Mouse (Mus musculus): Measurements from ENCODE around the gene Comtd1. TPM values are rescaled to one million over a fixed set of nuclear protein-coding genes. Genes with fewer than 3 reads are reported as not detected.

Comtd1 gene
- polyA plus RNA-seq (2015; fragmentation: Nextera tagmentation; extraction: Ambion mirVana), result 34.8 and 35.3 TPM in 2 replicates

GRCm38 (mm10) chr14:21848166-21849154 is at the start of gene Comtd1:
Gene Comtd1 (minus strand): TSS chr14:21848977.

GRCm38 (mm10) chr14:21824938-21825337 is 23.8 kb downstream of the Comtd1 start, which contains the start of gene Vdac2:
Gene Vdac2 (plus strand): TSS chr14:21825238.

Other genes starting within 250 kb of the Comtd1 start
- not detected in 2 replicates for gene Dupd1, start 134.4 kb downstream of the Comtd1 start, polyA plus RNA-seq (2015; fragmentation: Nextera tagmentation; extraction: Ambion mirVana)
- gene Samd8, start 98.4 kb downstream of the Comtd1 start, polyA plus RNA-seq (2015; fragmentation: Nextera tagmentation; extraction: Ambion mirVana), result 4.5 and 6.1 TPM in 2 replicates
- not detected in 2 replicates for gene Dusp13, start 97.8 kb downstream of the Comtd1 start, polyA plus RNA-seq (2015; fragmentation: Nextera tagmentation; extraction: Ambion mirVana)
- gene Vdac2, start 23.7 kb downstream of the Comtd1 start, polyA plus RNA-seq (2015; fragmentation: Nextera tagmentation; extraction: Ambion mirVana), result 167 and 176 TPM in 2 replicates
- 5.4 and 8.0 TPM in 2 replicates for gene Zfp503, start 140.6 kb upstream of the Comtd1 start, polyA plus RNA-seq (2015; fragmentation: Nextera tagmentation; extraction: Ambion mirVana)
- gene Lrmda, start 170.7 kb upstream of the Comtd1 start, polyA plus RNA-seq (2015; fragmentation: Nextera tagmentation; extraction: Ambion mirVana), result 0.73 and 0.76 TPM in 2 replicates

Measured in spleen, postnatal 0 days (tissue).